Mouse (Mus musculus) thymus, postnatal 0 days (tissue): Measurements from ENCODE around the gene Gm14288. TPM values are rescaled to one million over a fixed set of nuclear protein-coding genes. Genes with fewer than 3 reads are reported as not detected.
"Not testable (repeated sequence)": the region's sequence is repeated elsewhere in the genome, so short reads cannot be mapped to it uniquely, and the experiment has no call there.

Experiments used
- DNase-seq: peaks from one replicate; pipeline ENCODE4 v3.0.0-alpha.2; 2015; ENCODE audit warnings: low spot score
- polyA plus RNA-seq: library from polyadenylated mRNA; unstranded; fragments of >200 nt; fragmentation: Nextera tagmentation; extraction: Ambion mirVana; gene quantifications from 2 replicates; pipeline ENCODE4 v1.2.1, GENCODE M21; 2015

Gene Gm14288
- 1.5 and 3.5 TPM in 2 replicates for polyA plus RNA-seq

DNA sequence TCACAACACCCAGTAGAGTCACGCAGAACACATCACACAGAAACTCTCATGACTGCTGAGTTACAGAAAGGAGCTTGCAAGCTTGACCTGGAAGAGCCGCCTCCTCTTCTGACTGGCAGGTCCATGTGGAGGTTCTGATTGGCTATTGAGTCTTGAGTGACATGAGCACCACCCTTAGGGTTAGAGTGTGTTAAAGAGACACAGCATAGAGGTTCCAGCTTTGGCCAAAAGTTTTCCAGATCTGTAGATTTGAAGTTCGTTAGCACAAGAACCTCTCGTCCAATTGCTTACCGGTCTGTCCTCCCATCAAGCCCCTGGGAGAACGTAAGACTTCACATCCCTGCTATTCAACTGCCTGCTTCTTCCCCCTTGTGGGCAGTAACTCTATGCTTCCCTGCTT is at the start of gene Gm14288:
TSS of gene Gm14288 (minus strand) at position 101 of the 400 bp plus-strand sequence.
- not testable (repeated sequence) for DNase-seq

DNA sequence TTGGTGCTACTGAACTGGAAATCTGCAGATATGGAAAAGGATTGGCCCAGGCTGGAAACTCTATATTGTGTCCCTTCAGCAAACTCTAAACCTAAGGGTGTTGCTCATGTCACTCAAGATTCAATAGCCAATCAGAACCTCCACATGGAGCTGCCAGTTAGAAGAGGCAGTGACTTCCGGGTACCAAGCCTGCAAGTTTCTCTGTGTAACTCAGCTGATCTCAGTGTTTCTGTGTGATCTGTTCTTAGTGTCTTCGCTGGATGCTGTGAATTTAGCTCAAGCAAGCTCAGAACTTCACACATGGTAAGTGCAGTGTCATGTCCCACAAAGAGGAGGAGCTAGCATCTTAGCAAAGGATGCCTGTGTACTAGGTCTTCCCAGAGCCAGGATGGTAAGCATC is 59.7 kb downstream of the Gm14288 start, which contains the start of gene Gm2007:
TSS of gene Gm2007 (plus strand) at position 301 of the 400 bp plus-strand sequence.
- DNase-seq, result not testable (repeated sequence)

Other genes starting within 250 kb of the Gm14288 start
- not detected in 2 replicates for gene Gm11007, start 157.1 kb downstream of the Gm14288 start, polyA plus RNA-seq
- 26.2 and 32.8 TPM in 2 replicates for gene Zfp969, start 97.4 kb downstream of the Gm14288 start, polyA plus RNA-seq
- gene Gm2007, start 59.6 kb downstream of the Gm14288 start, polyA plus RNA-seq, result not detected in 2 replicates
- gene Gm6710, start 68.1 kb upstream of the Gm14288 start, polyA plus RNA-seq, result 13.5 and 15.1 TPM in 2 replicates
- 0.98 and 1.5 TPM in 2 replicates for gene Zfp966, start 130.0 kb upstream of the Gm14288 start, polyA plus RNA-seq
- 9.9 and 11.1 TPM in 2 replicates for gene Gm2026, start 164.2 kb upstream of the Gm14288 start, polyA plus RNA-seq